ENCODE assay signal across 15 mouse cellular contexts in the genomic region with DNA sequence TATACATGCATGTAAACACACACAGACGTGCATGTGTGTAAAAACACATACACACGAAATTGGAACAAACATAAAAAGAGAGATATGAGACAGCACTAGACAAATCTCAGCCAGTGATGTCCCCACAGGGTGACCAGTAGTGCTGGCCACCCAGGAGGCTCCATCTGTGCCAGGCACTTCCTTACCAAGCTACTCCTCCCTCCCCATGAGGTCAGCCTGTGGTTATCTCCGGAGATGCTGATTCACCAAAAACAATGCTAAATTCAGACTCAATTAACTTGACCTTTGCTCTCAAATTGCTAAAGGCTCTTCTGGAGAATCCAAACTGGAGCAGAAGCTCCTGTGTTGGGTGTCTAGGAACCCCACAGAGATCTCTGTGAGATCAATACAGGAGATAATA. TPM values are rescaled to one million over a fixed set of nuclear protein-coding genes. Genes with fewer than 3 reads are reported as not detected.
"Had no signal": no experiment of that assay in that cellular context is flagged by ENCODE, and none has a peak within 500 bp of the region (broad histone marks: within the 10 kb centered on the region; RNA-seq: fewer than 3 reads in every experiment).

No protein-coding gene starts in this region.

- H3K27ac ChIP-seq: layer of hippocampus, adult 2 months; limb, embryonic 12.5 days; liver, embryonic 13.5 days; lung, embryonic 15.5 days; midbrain, embryonic 12.5 days; neural tube, embryonic 13.5 days had no signal

- DNase-seq: kidney, postnatal 4 days; liver; liver, embryonic 13.5 days; liver, postnatal 0 days; lung, postnatal 14 days; retina, postnatal 1 day; right cerebral cortex, postnatal 4 days; thymus, postnatal 4 days had no signal

- H3K27me3 ChIP-seq: limb, embryonic 12.5 days; liver, embryonic 13.5 days; lung, embryonic 15.5 days; midbrain, embryonic 12.5 days; neural tube, embryonic 13.5 days had no signal

- H3K4me3 ChIP-seq: layer of hippocampus, adult 2 months; limb, embryonic 12.5 days; liver, embryonic 13.5 days; lung, embryonic 15.5 days; midbrain, embryonic 12.5 days; neural tube, embryonic 13.5 days had no signal

- H3K9me3 ChIP-seq: limb, embryonic 12.5 days; liver, embryonic 13.5 days; lung, embryonic 15.5 days; midbrain, embryonic 12.5 days; neural tube, embryonic 13.5 days had no signal

- ATAC-seq: liver, postnatal 0 days; midbrain, embryonic 16.5 days had no signal

- H3K9ac ChIP-seq: limb, embryonic 12.5 days; liver, embryonic 13.5 days; liver, postnatal 0 days; lung, embryonic 15.5 days; midbrain, embryonic 12.5 days; neural tube, embryonic 13.5 days had no signal

- H3K4me1 ChIP-seq: liver, embryonic 13.5 days; lung, embryonic 15.5 days had no signal

- H3K4me2 ChIP-seq: limb, embryonic 12.5 days; liver, embryonic 13.5 days; lung, embryonic 15.5 days; midbrain, embryonic 12.5 days; neural tube, embryonic 13.5 days had no signal

- H3K36me3 ChIP-seq: limb, embryonic 12.5 days; liver, embryonic 13.5 days; lung, embryonic 15.5 days; midbrain, embryonic 12.5 days; neural tube, embryonic 13.5 days had no signal

RNA-seq across cellular contexts. Expression of a gene that starts 20.1 kb away (rescaled TPM):
- total RNA-seq: megakaryocyte-erythroid progenitor cell, adult 5-6 weeks had no signal
- polyA plus RNA-seq: liver, postnatal 0 days; neural tube, embryonic 13.5 days had no signal
